Mouse (Mus musculus) myocyte (in vitro differentiated cells): ENCODE measurements around the gene Il20ra.

Experiments
- E2F4 ChIP-seq: IDR thresholded peaks from one replicate; pipeline ENCODE4 v1.6.1; 2011; ENCODE audit warnings: mild to moderate bottlenecking, control low read depth, moderate library complexity; ENCODE audit not compliant: insufficient read depth
- MAX ChIP-seq: IDR thresholded peaks from one replicate; pipeline ENCODE4 v1.6.1; 2011; ENCODE audit warnings: low read depth, mild to moderate bottlenecking, control low read depth
- MYOD1 ChIP-seq, 3 experiments: IDR thresholded peaks; one replicate each; pipeline ENCODE4 v1.6.1; 2011; ENCODE audit warnings: control low read depth in 2 of 3, low read depth in 2 of 3, mild to moderate bottlenecking in 2 of 3, moderate library complexity in 1 of 3; ENCODE audit not compliant: insufficient read length in 2 of 3, control insufficient read depth in 1 of 3
- MYOG ChIP-seq, 3 experiments: IDR thresholded peaks; one replicate each; pipeline ENCODE4 v1.6.1; 2011; ENCODE audit warnings: control low read depth in 2 of 3, low read depth in 2 of 3, mild to moderate bottlenecking in 2 of 3; ENCODE audit not compliant: insufficient read length in 2 of 3, control insufficient read depth in 1 of 3, insufficient read depth in 1 of 3
- POLR2A ChIP-seq: IDR thresholded peaks from one replicate; pipeline ENCODE4 v1.6.1; 2011; ENCODE audit warnings: low read depth, mild to moderate bottlenecking, control low read depth, moderate library complexity; ENCODE audit not compliant: insufficient read length
- POLR2AphosphoS2 ChIP-seq: IDR thresholded peaks from one replicate; pipeline ENCODE4 v1.6.1; 2011; ENCODE audit warnings: low read depth, control low read depth; ENCODE audit not compliant: insufficient read length
- TCF3 ChIP-seq: IDR thresholded peaks from one replicate; pipeline ENCODE4 v1.6.1; 2011; ENCODE audit warnings: low read depth, control low read depth; ENCODE audit not compliant: insufficient read length
- USF1 ChIP-seq: IDR thresholded peaks from one replicate; pipeline ENCODE4 v1.6.1; 2011; ENCODE audit warnings: low read depth, mild to moderate bottlenecking, control low read depth, moderate library complexity

DNA sequence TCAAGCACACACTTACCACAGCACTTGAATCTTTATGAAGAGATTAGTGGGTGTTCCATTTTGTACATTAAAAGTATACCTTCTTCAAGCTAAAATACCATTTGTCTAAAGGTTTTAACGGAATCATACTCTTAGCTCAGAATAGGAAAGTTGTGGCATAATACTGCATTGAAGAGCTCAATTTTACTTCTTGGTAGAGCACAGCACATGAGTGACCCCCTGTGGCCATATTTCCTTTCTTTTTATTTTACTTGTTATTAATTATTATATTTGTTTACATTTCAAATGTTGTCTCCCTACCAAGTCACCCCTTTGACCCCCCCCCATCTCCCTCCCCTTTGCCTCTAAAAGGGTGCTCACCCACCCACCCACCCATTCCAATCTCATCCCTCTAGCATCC, 39.2 kb upstream of the Il20ra start:
- no peak for TF ChIP-seq MYOD1 (IDR thresholded peaks at IDR 0.05; ENCODE audit: control insufficient read depth in 1 of 3, insufficient read length in 2 of 3, low read depth in 2 of 3)
- no peak for TF ChIP-seq USF1
- no peak for TF ChIP-seq TCF3
- no peak for TF ChIP-seq POLR2AphosphoS2
- TF ChIP-seq MAX, result no peak
- no peak for TF ChIP-seq E2F4
- TF ChIP-seq MYOG (IDR thresholded peaks at IDR 0.05; ENCODE audit: control insufficient read depth in 1 of 3, insufficient read depth in 1 of 3, insufficient read length in 2 of 3, low read depth in 2 of 3), result no peak
- TF ChIP-seq POLR2A, result no peak
